Mouse (Mus musculus) embryo, embryonic 10 days (tissue): Measurements from ENCODE around the gene Cdkn2c.
"Not testable (repeated sequence)": the region's sequence is repeated elsewhere in the genome, so short reads cannot be mapped to it uniquely, and the experiment has no call there.

Experiments used
- DNase-seq: peaks from one replicate; pipeline ENCODE4 v3.0.0-alpha.2; 2015; ENCODE audit warnings: low spot score

Gene Cdkn2c

GRCm38 (mm10) chr4:109666461-109667269 lies at the start of gene Cdkn2c:
Gene Cdkn2c, minus strand, starts transcription at chr4:109667189.
- peak; percentile 87 for DNase-seq

- DNase-seq, result no peak
These were observed 38.4 kb upstream of the Cdkn2c start for GRCm38 (mm10) chr4:109705349-109705748.

GRCm38 (mm10) chr4:109703568-109703967 lies 36.6 kb upstream of the Cdkn2c start:
- peak; percentile 60 for DNase-seq

GRCm38 (mm10) chr4:109700727-109701126 lies 33.7 kb upstream of the Cdkn2c start:
- DNase-seq, result not testable (repeated sequence)

GRCm38 (mm10) chr4:109692674-109693073 lies 25.7 kb upstream of the Cdkn2c start:
- DNase-seq, result no peak

GRCm38 (mm10) chr4:109683561-109683960 lies 16.6 kb upstream of the Cdkn2c start:
- no peak for DNase-seq

GRCm38 (mm10) chr4:109677221-109677620 lies 10.2 kb upstream of the Cdkn2c start:
- DNase-seq, result no peak

- DNase-seq, result peak; percentile 98
These were observed 9.5 kb upstream of the Cdkn2c start, which contains the start of gene Faf1 for GRCm38 (mm10) chr4:109676218-109677215. Gene Faf1, plus strand, starts transcription at chr4:109676588.

GRCm38 (mm10) chr4:109674097-109674496 lies 7.1 kb upstream of the Cdkn2c start:
- no peak for DNase-seq

GRCm38 (mm10) chr4:109671941-109672340 lies 5.0 kb upstream of the Cdkn2c start:
- DNase-seq, result no peak

GRCm38 (mm10) chr4:109670213-109670612 lies 3.2 kb upstream of the Cdkn2c start:
- DNase-seq, result no peak

- no peak for DNase-seq
These were observed 529 bp upstream of the Cdkn2c start for GRCm38 (mm10) chr4:109667518-109667917.

- peak; percentile 48 for DNase-seq
These were observed 968 bp downstream of the Cdkn2c start for GRCm38 (mm10) chr4:109665982-109666460.

GRCm38 (mm10) chr4:109665101-109665981 lies 1.6 kb downstream of the Cdkn2c start:
- peak; percentile 74 for DNase-seq

- no peak for DNase-seq
These were observed 2.9 kb downstream of the Cdkn2c start for GRCm38 (mm10) chr4:109664091-109664490.

GRCm38 (mm10) chr4:109662271-109662670 lies 4.7 kb downstream of the Cdkn2c start:
- DNase-seq, result no peak

GRCm38 (mm10) chr4:109661183-109661582 lies 5.8 kb downstream of the Cdkn2c start:
- DNase-seq, result no peak

GRCm38 (mm10) chr4:109660568-109660967 lies 6.4 kb downstream of the Cdkn2c start:
- no peak for DNase-seq

- DNase-seq, result no peak
These were observed 7.4 kb downstream of the Cdkn2c start for GRCm38 (mm10) chr4:109659571-109659970.

- DNase-seq, result no peak
These were observed 8.2 kb downstream of the Cdkn2c start for GRCm38 (mm10) chr4:109658826-109659225.

GRCm38 (mm10) chr4:109657851-109658500 lies 9.0 kb downstream of the Cdkn2c start:
- no peak for DNase-seq
